Mouse (Mus musculus) forebrain, embryonic 14.5 days (tissue): Measurements from ENCODE around the gene Hddc3. TPM values are rescaled to one million over a fixed set of nuclear protein-coding genes. Genes with fewer than 3 reads are reported as not detected.

Experiments used
- ATAC-seq: fragments of 200-750 bp; cut with Nextera tagmentation; 2 replicates; pipeline ENCODE4 v1.8.0; 2017; ENCODE audit warnings: mild to moderate bottlenecking, moderate library complexity
- DNase-seq: peaks from one replicate; pipeline ENCODE4 v3.0.0-alpha.2; 2015; ENCODE audit warnings: low spot score
- H3K27ac ChIP-seq: fragments of 300-500 bp; sonication (generic); 2 replicates; pipeline ENCODE4 v1.5.1; 2014; ENCODE audit warnings: low read depth, mild to moderate bottlenecking, control low read depth, low read length, moderate library complexity
- H3K27me3 ChIP-seq: fragments of 300-500 bp; sonication (generic); replicated peaks from 2 replicates; pipeline ENCODE4 v1.6.1; 2014; ENCODE audit warnings: low read length, control low read depth, mixed read lengths; ENCODE audit not compliant: control insufficient read depth, insufficient read depth
- H3K36me3 ChIP-seq: fragments of 300-500 bp; sonication (generic); 2 replicates; pipeline ENCODE4 v1.6.1; 2014; ENCODE audit warnings: low read length, control low read depth; ENCODE audit not compliant: control insufficient read depth, insufficient read depth
- H3K4me1 ChIP-seq: fragments of 300-500 bp; sonication (generic); 2 replicates; pipeline ENCODE4 v1.6.1; 2014; ENCODE audit warnings: antibody characterized with exemption, low read length, control low read depth; ENCODE audit not compliant: control insufficient read depth, insufficient read depth
- H3K4me2 ChIP-seq: fragments of 300-500 bp; sonication (generic); 2 replicates; pipeline ENCODE4 v1.6.1; 2014; ENCODE audit warnings: mild to moderate bottlenecking, control low read depth, low read length
- H3K4me3 ChIP-seq: fragments of 300-500 bp; sonication (generic); 2 replicates; pipeline ENCODE4 v1.5.1; 2014; ENCODE audit warnings: low read depth, low read length, control low read depth
- H3K9ac ChIP-seq: fragments of 300-500 bp; sonication (generic); 2 replicates; pipeline ENCODE4 v1.6.1; 2014; ENCODE audit warnings: mild to moderate bottlenecking, low read length, control low read depth, moderate library complexity
- H3K9me3 ChIP-seq: fragments of 300-500 bp; sonication (generic); replicated peaks from 2 replicates; pipeline ENCODE4 v1.6.1; 2016; ENCODE audit warnings: low read length, control low read depth, mixed read lengths; ENCODE audit not compliant: control insufficient read depth
- WGBS: fragments of 180-500 bp; shearing (Covaris S2); extraction: QIAGEN DNeasy Blood & Tissue Kit; methylation state at CpG from one replicate; pipeline ENCODE4 v1.1.7; 2014; 5-methylcytosine and 5-hydroxymethylcytosine counted together
- polyA plus RNA-seq: library from polyadenylated mRNA; unstranded; fragments of >200 nt; fragmentation: Nextera tagmentation; extraction: Ambion mirVana; gene quantifications from 2 replicates; pipeline ENCODE4 v1.2.1, GENCODE M21; 2014

The Hddc3 gene
- polyA plus RNA-seq, 1 experiment from 2014 or later: 30.7 TPM

DNA sequence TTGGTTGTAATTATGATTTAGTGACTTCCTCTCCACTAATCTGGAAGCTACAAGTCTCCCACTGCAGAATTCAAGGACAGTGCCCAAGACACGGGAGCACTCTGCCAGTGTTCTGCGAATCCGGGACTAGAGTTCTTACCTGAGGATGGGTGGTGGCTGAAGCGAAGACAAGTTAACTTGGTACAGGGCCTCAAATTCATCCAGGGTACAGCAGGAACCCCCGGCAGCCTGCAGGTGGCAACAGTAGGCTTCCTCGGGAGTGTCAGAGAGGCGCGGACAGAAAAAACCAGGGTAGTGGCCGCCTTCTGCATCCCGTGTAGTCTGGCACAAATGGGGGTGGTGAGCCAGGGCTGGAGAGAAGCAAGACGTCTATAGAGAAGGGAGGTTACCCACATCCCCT, 2.1 kb upstream of the Hddc3 start, which contains the start of gene Unc45a:
Gene Unc45a, minus strand, starts transcription at position 213 of the 400 bp plus-strand sequence.
- Histone ChIP-seq H3K36me3 (peaks cover 21% of the 10 kb centered on the region), H3K9me3 (no peaks in the 10 kb centered on the region), H3K4me1 (peaks cover 29% of the 10 kb centered on the region), H3K4me2 (peak within 1 kb of the TSS; percentile 85), H3K9ac (peak within 1 kb of the TSS; percentile 75), H3K27me3 (no peaks in the 10 kb centered on the region), H3K27ac (peak within 1 kb of the TSS; percentile 86), H3K4me3 (peak within 1 kb of the TSS; percentile 54)
- 1% methylated on average over 11 of the region's 11 CpGs for WGBS
- peak; percentile 42 for ATAC-seq
- DNase-seq: peak; percentile 78

DNA sequence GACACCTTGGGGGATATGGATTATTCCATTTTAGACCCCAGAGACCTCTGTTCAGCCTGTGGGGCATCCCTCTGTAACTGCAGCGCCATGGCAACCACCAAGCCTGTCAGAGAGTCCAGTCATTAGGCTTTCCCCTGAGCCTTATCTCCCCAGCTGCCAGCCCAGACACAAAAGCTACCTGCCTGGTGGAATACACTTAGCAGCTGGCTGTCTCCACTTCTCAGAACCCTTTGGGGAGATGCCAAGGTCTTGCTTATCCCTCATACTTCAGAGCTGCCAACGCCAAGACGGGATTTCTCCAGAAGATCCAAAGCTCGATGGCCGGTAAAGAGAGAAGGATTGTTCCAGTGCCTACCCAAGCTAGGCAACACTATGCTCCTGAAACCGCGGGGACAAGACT, 1.1 kb upstream of the Hddc3 start:
- no peak overlapping the region for H3K4me2 ChIP-seq
- no peak overlapping the region for H3K9ac ChIP-seq
- no peak overlapping the region for H3K4me3 ChIP-seq
- H3K4me1 ChIP-seq: peaks cover 29% of the 10 kb centered on the region
- ATAC-seq (no peak), DNase-seq (no peak)
- WGBS: 74% methylated on average over 7 of the region's 7 CpGs
- no peak overlapping the region for H3K27ac ChIP-seq
- H3K27me3 ChIP-seq: no peaks in the 10 kb centered on the region
- peaks cover 11% of the 10 kb centered on the region for H3K36me3 ChIP-seq
- no peaks in the 10 kb centered on the region for H3K9me3 ChIP-seq

DNA sequence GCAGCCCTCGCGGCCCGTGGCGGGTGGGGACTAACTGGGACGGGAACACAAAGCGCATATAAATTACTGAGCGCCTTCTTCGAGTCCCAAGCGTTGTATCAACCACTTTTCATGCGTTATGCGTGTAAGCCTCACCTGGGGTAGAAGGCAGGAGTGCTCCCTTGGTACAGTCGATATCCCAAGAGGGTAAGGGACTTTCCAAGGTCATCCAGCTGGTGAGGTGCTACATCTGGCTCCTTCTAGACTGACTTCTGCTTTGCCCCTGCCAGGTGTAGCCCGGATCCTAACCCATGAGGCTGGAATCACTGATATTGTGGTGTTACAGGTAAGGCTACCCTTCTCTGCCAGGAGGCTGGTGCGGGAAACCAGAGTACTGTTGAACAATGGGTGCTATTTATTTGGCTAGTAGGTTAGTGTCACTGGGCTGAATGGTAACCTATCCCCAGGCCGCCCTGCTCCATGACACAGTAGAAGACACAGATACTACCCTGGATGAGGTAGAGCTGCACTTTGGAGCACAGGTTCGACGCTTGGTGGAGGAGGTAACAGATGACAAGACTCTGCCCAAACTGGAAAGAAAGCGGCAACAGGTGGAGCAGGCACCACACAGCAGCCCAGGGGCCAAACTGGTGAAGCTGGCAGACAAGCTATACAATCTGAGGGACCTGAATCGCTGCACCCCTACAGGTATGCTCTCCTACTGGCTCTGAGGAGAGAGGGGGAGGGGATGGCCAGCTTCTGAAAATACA, 540 bp downstream of the Hddc3 start:
- peaks cover 25% of the 10 kb centered on the region for H3K4me1 ChIP-seq
- H3K4me2 ChIP-seq: peak overlapping the region; percentile 67
- DNase-seq (no peak), ATAC-seq (no peak; the same call in 1 of the 2 replicates)
- no peaks in the 10 kb centered on the region for H3K9me3 ChIP-seq
- no peaks in the 10 kb centered on the region for H3K27me3 ChIP-seq
- H3K9ac ChIP-seq: peak overlapping the region; percentile 78
- 28% methylated on average over 19 of the region's 19 CpGs for WGBS
- no peaks in the 10 kb centered on the region for H3K36me3 ChIP-seq
- H3K27ac ChIP-seq: peak overlapping the region; percentile 77
- peak overlapping the region; percentile 46 for H3K4me3 ChIP-seq

DNA sequence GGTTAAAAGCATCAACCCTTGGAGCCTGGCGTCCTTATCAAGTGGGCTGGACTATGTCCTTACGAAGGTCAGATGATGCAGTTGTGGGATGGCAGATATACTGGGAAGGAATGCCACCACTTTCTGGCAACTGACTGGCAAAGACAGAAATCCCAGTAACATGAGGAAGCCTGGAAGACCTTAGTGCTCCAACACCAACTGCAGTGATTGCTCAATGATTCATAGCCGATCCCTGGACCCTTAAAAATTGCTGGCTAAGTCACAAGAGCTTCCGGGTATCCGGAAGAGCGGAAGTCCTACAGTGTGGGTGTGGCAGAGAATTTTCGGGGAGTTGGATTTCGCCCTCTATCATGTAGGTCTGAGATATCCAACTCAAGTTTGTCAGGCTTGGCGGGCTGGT, 3.3 kb downstream of the Hddc3 start:
- 96% methylated on average over 9 of the region's 9 CpGs for WGBS
- DNase-seq: no peak
- Histone ChIP-seq H3K36me3 (peaks cover 14% of the 10 kb centered on the region), H3K27me3 (no peaks in the 10 kb centered on the region), H3K9ac (no peak overlapping the region), H3K4me2 (no peak overlapping the region), H3K9me3 (no peaks in the 10 kb centered on the region), H3K4me3 (no peak overlapping the region), H3K27ac (no peak overlapping the region), H3K4me1 (peaks cover 13% of the 10 kb centered on the region)
- no peak for ATAC-seq

DNA sequence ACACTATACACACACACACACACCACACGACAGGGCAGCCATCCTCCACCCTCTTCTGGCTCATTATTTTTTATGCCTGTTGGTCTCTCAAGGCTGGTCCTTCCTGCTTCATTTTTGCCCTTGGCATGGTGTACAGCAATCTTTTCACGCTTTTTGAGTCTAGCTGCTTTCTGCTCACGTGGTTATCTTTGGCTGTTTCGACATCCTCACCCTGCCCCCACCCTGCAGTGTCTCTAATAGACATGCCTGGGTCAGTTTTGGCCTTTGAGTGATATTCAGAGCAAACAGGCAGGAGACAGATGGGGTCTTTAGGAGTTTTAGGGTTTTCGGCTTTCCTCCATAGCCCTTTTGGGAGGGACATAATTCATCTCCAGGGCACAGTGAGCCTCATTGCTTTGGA, 3.9 kb downstream of the Hddc3 start:
- peaks cover 13% of the 10 kb centered on the region for H3K4me1 ChIP-seq
- no peaks in the 10 kb centered on the region for H3K9me3 ChIP-seq
- H3K27ac ChIP-seq: no peak overlapping the region
- H3K4me2 ChIP-seq: no peak overlapping the region
- H3K9ac ChIP-seq: no peak overlapping the region
- H3K4me3 ChIP-seq: no peak overlapping the region
- H3K36me3 ChIP-seq: peaks cover 19% of the 10 kb centered on the region
- DNase-seq (no peak), ATAC-seq (no peak)
- no peaks in the 10 kb centered on the region for H3K27me3 ChIP-seq
- WGBS: 91% methylated on average over 5 of the region's 5 CpGs

DNA sequence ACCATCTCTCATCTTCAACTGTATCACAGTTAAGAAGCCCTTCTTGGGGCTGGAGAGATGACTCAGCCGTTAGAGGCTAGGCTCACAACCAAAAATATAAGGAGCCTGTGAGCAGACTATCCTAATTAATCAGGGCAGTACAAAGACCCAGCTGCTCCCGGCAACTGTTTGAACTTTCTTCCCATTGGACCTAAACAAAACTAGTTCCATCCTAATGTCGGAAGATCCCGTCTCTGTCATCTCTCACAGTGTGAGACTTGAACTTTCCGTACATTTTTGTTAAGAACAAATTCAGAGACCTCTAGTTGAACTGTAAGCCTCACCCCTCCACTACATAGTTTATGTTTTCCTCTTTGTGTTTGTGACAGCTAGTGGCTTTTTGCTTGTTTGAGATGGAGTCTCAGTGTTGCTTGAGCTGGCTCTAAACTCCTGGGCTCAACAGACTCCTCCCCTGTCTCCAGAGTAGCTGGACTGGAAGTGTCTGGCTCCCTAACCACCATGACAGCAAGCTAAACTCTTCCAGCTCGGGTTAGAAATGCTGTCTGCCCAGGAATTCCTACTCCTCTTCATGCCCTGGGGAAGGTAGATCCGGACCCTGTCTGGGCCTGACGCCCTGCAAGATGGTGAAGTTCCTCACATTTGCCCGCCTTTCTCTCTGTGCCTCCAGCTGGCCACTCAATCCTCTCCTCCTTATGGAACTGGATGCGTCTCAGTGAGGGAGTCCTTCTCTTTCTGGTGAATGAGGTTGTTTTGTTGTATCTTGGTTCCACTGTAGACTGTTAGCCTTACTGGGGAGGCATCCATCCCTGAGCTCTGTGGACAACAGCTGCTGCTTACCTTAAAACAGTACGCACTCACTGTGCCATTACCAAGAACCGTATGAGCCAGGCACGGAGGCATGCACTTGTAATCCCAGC, 5.0 kb downstream of the Hddc3 start:
- no peak overlapping the region for H3K4me3 ChIP-seq
- peaks cover 6% of the 10 kb centered on the region; the same call in 1 of the 2 replicates for H3K4me1 ChIP-seq
- no peak for DNase-seq
- no peak overlapping the region for H3K4me2 ChIP-seq
- 72% methylated on average over 13 of the region's 13 CpGs for WGBS
- H3K9ac ChIP-seq: no peak overlapping the region
- no peak overlapping the region for H3K27ac ChIP-seq
- H3K36me3 ChIP-seq: peaks cover 29% of the 10 kb centered on the region
- no peaks in the 10 kb centered on the region for H3K9me3 ChIP-seq
- H3K27me3 ChIP-seq: no peaks in the 10 kb centered on the region
- ATAC-seq: no peak

DNA sequence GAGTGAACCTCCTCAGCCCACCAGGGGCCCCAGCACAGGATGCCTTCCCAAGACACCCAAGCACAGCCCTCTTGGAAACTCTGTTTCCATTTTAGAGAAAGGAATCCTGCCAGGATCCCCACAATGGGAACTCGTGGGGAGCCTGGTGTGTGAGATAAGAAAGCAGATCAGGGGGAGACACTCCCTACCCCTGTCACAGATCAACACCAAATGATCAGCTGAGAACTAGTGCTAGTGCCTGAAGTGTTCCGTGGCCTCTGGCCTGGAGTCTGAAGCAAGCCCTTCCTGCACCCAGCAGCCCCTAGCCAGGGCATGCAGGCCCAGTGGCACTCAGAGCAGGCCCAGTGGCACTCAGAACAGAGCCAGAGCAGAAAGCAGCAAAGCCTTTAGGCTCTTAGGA, 7.9 kb downstream of the Hddc3 start:
- no peak for DNase-seq
- no peaks in the 10 kb centered on the region for H3K4me1 ChIP-seq
- H3K4me3 ChIP-seq: no peak overlapping the region
- H3K27me3 ChIP-seq: no peaks in the 10 kb centered on the region
- WGBS: 91% methylated on average over 2 of the region's 2 CpGs
- H3K36me3 ChIP-seq: peaks cover 45% of the 10 kb centered on the region
- no peak for ATAC-seq
- H3K9ac ChIP-seq: no peak overlapping the region
- H3K27ac ChIP-seq: no peak overlapping the region
- H3K9me3 ChIP-seq: no peaks in the 10 kb centered on the region
- no peak overlapping the region for H3K4me2 ChIP-seq

DNA sequence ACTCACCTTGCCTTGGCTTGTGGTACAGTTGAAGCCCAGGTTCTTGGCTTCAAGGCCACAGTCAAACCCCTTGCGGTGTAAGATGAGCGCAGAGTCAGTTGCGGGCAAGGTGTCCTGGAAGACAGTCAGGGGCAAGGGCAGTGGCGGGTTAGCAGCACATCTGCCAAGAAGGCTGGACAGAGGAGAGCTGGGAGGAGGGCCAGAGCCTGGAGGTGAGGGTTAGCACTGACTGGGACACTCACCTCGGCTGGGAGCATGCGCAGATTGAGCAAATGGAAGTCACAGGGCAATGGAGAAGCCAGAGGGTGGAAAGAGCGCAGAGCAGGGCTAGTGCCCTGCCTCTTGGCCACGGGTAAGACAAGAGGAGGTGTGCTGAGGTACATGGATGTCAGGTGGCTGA, 10.0 kb downstream of the Hddc3 start:
- no peak overlapping the region for H3K4me3 ChIP-seq
- H3K4me1 ChIP-seq: no peaks in the 10 kb centered on the region
- 93% methylated on average over 8 of the region's 8 CpGs for WGBS
- peaks cover 60% of the 10 kb centered on the region for H3K36me3 ChIP-seq
- no peaks in the 10 kb centered on the region for H3K27me3 ChIP-seq
- DNase-seq (no peak), ATAC-seq (no peak)
- no peak overlapping the region for H3K4me2 ChIP-seq
- H3K9ac ChIP-seq: no peak overlapping the region
- H3K27ac ChIP-seq: no peak overlapping the region
- no peaks in the 10 kb centered on the region for H3K9me3 ChIP-seq

DNA sequence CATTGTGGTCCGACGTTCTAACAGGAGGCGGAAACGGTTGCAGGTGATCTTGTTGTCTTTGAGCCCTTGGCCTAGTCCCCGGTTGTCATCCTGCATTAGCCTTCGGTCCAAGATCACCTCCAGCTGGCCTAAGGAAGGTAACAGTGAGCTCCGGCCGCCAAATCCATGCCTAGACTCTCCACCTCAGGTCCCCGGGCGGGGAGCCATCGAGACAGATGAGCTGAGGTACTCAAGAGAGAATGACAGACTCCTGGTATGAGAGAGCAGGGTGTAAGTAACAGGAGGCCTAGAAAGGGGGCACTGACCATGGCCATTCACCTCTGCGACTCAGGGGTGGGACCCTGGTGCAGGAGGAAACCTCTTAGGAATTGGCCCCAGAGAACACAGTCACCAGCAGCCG, 13.4 kb downstream of the Hddc3 start:
- 88% methylated on average over 13 of the region's 13 CpGs for WGBS
- Histone ChIP-seq H3K4me1 (no peaks in the 10 kb centered on the region), H3K4me2 (no peak overlapping the region), H3K27ac (no peak overlapping the region), H3K36me3 (peaks cover 74% of the 10 kb centered on the region), H3K9me3 (no peaks in the 10 kb centered on the region), H3K4me3 (no peak overlapping the region), H3K9ac (no peak overlapping the region), H3K27me3 (no peaks in the 10 kb centered on the region)
- DNase-seq: no peak
- no peak for ATAC-seq
